Mouse (Mus musculus) kidney, postnatal 25 days (tissue): Measurements from ENCODE around the gene Zfp963.

Experiments used
- DNase-seq, 2 experiments: peaks; one replicate each; pipeline ENCODE4 v3.0.0; 2021; ENCODE audit warnings: mixed read lengths in 2 of 2

The Zfp963 gene

DNA sequence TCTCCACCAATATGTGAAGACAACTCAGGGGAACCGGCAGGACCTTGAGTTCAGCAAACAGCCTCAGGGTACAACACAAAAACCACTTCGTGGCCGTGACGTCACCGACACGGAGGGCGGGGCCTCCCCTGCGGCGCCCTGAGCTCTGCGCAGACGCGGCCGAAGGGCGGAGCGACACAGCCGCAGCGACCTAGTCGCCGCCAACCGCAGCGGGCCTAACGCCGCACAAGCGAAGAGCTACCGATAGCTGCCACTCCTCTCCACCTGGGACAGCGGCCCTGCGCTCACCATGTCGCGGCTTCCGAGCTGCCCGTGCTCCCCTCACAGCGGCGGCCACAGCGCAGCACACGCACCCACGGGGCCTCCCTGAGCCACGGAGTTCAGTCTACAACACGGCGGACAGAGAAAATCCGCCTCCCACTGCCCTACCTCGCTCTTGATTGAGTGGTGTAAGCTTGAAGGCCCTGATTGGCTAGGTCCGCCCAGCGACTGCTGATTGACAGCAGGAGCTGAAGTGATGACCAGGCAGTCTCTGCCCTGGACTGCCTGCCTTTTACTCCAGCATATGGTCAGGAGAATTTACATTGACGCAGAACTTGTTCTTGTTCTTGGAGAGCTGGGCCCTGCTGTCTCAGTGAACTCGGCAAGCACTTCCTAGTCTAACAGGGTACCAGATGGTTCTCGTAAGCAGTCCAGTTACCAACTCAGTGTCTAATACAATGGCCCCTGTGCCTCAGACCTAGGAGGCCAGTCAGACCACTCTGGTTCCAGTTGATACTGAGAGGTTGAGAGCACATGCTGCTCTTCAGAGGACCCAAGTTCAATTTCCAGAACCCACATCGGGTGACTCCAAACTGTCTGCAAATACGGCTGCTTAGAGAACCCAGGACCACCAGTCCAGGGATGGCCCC, at the start of gene Zfp963:
TSS of gene Zfp963 (minus strand) at position 427 of the 911 bp plus-strand sequence.
- DNase-seq: peak; percentile 96 to 97

DNA sequence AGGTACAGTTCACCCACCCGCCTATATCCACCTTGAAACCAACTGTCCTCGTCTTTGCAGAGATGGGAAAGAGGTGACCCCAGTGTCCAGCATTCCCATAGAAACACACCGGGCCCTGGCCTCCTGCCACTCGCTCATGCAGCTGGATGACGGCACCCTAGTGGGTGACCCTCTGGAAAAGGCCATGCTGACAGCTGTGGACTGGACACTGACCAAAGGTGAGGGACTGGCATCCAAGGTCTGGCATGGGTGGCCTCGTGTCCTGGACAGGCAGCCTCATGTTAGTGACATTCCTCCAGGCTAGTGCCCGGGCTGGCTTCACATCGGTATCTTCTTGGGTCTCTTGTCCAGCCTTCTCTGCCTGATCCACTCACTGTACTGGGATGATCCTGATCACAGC, 49.5 kb upstream of the Zfp963 start:
- DNase-seq: peak in 1 of 2 experiments; percentile 31

DNA sequence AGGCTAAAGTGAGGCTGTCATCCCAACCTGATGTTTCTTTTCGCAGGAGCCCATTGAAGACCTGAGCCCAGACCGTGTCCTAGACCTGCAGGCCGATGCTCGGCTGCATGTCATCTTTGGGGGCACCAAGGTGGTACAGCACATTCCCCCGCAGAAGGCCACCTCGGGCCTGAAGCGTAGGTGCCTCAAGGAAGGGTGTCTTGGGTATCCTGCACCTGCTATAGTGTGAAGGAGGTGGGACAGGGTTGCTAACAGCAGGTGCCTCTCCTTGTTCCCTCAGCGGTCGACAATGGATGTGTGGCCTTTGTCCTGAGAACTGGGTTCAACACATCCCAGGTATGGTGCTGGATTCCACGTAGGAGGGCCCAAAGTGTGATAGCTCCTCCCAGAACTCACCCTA, 47.9 kb upstream of the Zfp963 start:
- peak in 1 of 2 experiments; percentile 28 for DNase-seq

DNA sequence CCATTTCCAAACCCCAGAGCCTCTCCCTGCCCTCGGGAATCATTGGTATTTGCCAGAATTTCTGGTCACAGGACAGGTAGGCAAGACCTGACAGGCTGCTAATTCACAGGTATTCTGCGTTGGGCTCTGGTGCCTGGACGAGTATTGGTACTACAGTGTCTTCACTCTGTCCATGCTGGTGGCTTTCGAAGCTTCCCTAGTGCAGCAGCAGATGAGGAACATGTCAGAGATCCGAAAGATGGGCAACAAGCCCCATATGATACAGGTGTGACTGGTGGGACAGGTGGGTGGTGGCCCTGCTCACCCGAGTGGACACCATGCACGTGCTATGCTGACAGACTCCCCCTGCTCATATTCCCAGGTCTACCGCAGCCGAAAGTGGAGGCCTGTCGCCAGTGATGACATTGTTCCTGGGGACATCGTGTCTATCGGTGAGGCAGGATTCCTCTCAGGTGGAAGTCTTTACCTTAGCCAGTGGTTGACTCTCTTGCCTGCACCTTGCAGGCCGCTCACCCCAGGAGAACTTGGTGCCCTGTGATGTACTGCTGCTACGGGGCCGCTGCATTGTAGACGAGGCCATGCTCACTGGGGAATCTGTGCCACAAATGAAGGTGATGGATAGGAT, 47.1 kb upstream of the Zfp963 start:
- DNase-seq: peak in 1 of 2 experiments; percentile 28

DNA sequence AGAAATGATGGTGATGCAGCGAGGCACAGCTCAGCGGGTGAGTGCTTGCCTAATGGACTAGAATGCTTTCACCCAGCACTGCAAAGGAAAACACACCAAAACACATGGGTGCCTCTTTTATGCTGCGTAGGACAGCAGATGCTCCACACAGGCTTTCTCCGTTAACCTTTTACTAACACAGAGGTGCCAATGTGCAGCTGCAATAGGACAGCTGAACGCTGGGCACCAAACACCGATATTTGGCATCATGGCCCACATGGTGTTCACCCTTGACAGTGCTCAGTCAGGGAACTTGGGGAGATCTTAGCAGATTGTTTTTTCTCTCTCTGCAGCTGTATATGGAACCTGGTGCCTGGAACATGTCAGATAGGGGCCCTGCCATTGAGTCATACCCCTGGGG, 45.1 kb upstream of the Zfp963 start:
- DNase-seq: no peak

DNA sequence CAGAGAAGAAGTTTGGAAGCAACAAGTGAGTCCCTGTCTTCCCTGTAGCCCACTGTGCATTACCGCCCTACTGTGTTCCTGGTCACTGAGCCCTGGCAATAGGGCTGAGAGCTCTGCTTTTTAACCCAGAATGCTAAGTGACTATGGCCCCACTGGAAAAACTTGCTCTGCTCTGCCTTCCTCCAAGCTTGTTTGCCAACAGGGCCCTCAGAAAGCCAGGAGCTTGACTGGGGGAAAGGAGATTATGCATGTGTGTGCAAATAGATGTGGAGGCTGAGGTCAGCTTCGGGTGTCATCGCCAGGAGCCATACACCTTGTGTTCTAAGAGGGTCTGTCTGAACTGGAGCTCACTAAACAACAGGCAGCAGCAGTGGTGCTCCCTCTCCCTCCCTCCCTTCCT, 44.3 kb upstream of the Zfp963 start:
- no peak for DNase-seq

DNA sequence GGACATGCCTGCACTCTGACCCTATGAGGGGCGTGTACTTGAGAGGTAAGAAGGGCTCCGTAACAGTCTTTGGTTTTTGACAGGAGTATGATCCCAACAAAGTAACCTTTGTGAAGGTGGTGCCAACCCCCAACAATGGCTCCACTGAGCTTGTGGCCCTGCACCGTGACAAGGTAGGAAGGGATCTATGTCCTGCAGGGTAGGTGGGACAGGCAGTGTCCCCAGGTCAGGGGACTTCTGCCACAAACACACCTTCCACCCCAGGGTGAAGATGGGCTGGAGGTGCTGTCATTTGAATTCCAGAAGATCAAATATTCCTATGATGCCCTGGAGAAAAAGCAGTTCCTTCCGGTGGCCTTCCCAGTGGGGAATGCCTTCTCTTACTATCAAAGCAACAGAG, 43.9 kb upstream of the Zfp963 start:
- peak in 1 of 2 experiments; percentile 28 for DNase-seq

DNA sequence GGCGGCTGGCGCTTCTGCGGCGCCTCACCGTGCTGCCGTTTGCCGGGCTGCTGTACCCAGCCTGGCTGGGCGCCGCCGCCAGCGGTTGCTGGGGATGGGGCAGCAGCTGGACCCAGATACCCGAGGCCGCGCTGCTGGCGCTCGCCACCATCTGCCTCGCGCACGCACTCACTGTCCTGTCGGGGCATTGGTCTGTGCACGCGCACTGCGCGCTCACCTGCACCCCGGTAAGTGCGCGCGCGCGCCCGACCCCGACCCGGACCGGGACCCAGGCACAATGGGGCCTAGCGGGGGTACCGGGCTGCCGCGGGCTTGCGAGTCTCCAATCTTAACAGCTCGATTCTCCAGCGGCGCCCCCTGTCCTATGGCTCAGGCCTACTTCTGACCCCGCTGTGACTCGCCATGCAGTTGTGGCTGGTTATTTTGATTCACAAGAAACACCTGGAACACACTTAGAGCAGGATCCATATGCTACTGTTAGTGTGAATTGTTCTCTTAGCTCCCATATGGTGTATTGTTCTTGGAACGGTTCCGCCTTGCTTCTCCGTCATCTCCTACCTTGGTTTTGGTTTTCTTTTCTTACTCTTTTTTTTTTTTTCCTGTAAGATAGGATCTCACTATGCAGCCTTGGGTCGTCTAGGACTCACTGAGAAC, 41.8 kb upstream of the Zfp963 start:
- peak; percentile 40 to 73 for DNase-seq

DNA sequence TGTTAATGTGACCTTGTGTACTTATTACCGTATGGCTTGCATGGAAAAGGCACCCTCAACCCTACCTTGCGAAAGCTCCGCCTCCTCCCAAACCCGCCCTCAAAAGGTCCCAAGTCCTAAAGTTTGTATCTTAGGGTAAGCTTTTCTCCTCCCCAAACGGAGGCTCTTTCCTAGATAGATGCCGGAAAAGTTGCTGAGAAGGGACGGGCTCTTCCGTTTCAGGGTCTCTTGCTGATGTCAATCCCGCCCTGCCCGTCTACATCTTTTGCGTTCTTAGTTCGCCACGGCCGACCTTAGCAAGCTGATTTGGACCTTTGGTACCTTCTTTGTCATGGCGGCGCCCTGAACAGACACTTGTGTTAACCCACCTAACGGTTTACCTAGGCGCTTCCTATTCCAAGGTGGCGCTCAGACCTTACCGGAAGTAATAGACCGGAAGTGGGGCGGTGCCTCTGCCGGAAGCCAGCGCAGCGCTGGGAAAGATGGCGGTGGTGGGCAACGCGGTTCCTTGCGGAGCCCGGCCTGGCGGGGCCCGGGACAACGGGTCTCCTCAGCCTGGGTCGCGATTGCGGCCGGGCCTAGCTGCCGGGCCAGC, 41.1 kb upstream of the Zfp963 start, which contains the start of the genes Atp13a1 and Zfp866:
TSS of gene Atp13a1 (plus strand) at position 391 of the 595 bp plus-strand sequence.
TSS of gene Zfp866 (minus strand) at position 406 of the 595 bp plus-strand sequence.
- DNase-seq: peak; percentile 92 to 93

DNA sequence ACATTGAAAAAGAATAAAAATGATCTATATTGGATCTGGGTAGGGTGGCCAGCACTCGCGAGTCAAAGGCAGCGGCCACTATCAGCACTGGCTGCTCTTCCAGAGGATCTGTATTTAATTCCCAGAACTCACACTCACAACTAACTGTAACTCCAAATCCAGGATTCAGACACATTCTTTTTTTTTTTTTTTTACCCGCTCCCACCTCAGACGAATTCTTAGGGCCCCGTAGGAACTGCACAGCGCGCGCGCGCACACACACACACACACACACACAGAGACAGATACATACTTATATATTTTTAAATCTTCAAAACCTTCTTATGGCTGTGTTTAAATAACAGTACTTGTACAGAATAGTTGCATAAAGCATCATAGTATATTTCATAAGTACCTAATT, 40.6 kb upstream of the Zfp963 start:
- DNase-seq: peak in 1 of 2 experiments; percentile 21

DNA sequence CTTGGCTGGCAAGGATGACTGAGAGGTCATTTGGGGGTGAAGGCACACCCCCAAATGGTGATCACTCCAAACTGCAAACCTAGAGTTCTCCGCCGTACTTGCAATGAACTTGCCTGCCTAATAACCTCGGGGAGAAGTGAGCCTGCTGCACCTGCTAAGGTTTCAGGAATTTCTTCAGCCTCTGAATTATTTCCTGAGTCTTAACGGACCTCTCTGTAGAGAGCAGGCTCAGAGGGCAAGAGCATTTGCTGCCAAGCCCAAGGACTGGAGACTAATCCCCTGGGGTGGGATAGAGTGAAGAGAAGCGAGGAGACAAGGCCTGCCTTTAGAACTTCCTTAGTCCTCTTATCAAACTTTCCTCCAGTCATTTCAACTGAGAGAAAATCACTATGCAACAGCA, 40.0 kb upstream of the Zfp963 start:
- DNase-seq: peak in 1 of 2 experiments; percentile 35

DNA sequence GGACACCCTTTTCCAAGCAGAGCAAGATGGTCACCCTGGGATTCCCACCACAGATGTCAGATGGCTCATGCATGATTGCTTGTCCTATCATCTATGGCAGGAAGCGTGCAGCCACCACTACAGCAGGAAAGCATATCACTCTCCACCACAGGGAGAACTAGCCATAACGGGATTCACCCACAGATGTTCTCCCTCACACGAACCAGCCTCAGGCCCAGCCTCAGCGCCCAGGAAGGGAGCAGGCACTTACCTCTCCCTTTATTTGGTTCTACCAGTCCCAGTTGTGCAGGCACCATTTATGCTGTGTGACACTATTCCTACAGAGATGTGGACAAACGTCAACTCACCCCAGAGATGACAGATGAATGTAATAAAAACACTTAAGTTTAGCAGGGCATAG, 39.3 kb upstream of the Zfp963 start:
- DNase-seq: no peak

DNA sequence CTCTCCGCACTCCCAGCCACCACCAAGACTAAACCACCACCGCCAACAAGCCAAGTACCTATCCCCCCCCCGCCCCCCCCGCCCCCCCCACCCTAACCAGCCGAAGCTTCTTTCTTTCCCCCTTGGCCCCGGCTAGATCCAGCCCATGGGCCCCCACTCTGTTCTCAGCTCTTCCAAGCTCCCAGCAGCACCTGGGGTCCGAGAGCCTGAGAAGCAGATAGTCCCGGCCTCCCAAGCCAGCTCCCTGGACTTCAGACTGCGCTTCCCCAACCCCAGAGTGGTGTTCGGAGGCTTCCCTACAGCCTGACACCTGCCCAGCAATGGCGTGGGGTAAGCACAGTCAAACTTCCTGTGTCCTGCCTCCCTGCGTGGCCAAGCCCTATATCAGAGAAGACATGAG, 27.3 kb upstream of the Zfp963 start:
- DNase-seq: no peak

DNA sequence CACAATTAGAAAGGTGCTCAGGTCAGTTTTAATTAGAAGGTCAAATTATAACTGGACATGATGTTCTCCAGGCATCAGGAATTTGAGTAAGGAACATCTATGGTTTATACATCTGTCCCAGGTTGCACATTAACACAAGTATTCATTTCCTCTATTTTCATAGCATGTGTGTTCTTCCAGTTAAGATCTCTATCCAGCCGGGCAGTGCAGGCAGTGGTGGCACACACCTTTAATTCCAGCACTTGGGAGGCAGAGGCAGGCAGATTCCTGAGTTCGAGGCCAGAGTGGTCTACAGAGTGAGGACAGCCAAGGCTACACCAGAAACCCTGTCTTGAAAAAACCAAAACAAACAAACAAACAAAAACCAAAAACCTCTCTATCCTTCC, 25.4 kb upstream of the Zfp963 start:
- DNase-seq: no peak

DNA sequence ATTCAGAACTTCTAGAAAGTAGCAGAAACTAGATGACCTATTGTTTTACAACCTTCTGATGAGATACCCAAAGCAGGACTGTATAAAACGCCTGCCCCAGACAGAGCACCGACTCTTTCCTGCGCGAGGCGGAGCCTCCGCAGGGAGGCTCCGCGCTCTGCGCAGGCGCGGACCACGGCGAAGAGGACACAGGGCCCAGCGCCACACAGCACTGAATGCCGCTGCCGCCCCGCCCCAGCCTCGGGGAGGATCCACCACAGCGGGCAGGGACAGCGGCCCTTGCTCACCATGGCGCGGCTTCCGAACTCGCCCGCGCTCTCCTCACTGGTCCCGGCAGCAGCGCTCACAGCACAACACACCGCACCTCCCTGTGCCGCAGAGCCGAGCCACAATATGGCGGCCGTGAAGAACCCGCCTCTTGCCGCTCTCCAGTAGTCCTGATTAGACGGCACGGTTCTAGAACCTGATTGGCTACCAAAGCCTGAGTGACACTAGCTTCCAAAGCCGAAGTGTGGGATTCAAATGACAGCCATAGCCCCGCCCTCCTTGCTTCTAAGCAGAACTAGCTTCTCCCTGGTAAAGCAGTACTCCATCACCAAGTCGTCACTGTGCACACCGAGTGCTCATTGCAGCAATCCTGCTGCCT, 24.9 kb upstream of the Zfp963 start, which contains the start of gene Gm20422:
TSS of gene Gm20422 (minus strand) at position 384 of the 646 bp plus-strand sequence.
- DNase-seq: peak; percentile 93 to 96

DNA sequence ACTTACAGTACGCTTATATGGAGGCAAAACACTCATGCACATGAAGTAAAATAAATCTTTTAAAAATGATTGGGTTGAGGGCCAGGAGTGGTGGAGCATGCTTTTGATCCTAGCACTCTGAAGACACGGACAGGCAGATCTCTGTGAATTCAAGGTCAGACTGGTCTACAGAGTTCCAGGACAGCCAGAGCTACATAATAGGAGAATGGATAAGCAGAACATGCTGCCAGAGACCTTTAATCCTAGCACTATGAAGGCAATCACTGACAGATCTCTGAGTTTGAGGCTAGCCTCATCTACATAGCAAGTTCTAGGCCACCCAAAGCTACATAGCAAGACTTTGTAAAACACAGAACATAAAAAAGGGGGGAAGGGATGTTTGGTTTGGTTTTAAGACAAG, 22.3 kb upstream of the Zfp963 start:
- no peak for DNase-seq

DNA sequence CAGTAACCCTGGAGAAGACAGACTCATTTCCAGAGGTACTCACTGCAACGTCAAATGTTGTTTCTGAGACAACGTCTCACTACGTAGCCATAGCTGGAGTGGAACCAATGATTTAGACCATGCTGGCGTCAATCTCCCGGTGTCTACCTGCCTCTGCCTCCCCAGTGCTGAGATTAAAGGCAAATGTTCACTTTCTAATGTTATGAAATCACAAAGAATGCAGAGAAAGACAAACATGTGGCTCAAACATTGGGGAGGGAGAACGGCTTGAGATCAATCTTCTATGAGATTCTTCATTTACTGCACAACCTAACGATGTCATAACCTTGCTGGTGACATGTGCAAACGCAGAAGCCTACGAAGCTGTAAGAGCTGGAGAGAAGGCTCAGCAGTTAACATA, 21.5 kb upstream of the Zfp963 start:
- no peak for DNase-seq

DNA sequence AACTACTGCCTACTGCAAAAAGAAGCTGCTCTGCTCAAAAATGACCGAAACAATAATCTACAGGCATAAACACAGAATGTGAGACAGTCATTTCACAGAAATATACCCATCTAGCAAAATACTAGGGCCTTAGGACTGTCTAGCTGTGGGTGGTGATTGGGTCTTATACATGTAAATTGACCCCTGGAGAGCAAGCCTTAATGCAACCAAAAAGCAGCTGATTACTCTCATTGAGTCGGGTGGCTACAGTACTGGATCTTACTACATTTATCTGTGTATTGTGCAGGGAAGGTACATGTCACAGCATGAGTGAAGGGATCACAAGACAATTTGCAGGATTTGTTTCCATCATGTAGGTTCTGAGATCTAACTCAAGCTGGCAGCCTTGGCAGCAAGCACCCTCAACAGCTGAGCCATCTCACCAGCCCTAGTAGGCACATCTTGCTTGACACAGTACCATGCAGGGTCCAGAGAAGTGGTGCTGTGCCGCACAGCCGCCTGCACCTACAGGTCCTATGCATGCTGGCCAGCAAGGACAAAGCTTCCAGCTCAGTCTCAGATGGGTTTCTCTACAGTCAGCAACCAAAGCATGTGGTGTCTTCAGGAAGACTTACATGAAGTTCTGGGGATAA, 12.2 kb upstream of the Zfp963 start:
- DNase-seq: no peak

DNA sequence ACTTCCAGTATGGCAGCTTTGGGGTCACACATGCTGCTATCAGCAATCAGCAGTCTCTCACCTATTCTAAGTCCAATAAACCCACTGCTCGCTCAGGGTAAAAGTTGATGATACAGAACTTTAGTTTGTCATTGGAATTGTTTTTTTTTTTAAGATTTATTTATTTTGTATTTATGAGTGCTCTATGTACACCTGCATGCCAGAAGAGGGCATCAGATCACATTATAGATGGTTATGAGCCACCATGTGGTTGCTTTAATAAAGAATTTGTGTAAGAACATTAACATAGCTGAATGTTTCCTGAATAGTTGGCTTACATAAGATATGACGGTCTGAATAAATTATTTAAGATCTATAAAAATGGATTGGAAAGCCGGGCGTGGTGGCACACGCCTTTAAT, 8.5 kb upstream of the Zfp963 start:
- DNase-seq: no peak

DNA sequence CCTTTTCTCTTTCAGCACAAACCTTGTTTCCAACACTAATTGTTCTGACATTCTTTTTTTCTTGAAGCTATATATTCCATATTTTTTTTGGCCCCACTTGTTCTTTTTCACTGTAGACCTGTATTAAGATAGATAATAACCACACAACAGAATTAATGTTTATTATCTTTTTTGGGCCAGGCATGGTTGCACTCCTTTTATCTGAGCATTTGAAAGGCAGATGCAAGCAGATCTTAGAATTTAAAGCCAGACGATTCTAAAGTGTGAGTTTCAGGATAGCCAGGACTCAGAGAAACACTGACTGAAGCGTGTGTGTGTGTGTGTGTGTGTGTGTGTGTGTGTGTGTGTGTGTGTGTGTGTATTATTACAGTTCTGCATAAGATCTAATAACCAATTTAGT, 2.7 kb upstream of the Zfp963 start:
- DNase-seq: no peak

DNA sequence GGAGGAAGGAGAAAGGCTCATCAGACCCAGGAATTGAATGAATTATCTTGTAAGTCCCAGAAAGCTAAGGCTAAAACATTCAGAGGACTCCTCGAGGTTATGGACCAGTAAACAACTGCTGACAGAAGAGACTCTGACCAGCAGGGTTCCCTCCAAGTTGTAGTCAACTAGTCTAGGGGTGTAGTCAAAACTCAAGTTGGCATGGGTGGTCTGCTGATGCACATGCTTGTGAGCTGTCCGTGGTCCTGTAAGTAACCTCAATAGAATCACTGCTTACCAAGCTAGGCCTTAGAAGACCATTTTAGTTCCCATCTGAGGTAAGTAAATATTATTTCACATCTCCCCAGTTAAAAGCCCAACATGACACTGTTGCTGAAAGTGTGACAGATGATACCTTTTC, 8.5 kb downstream of the Zfp963 start:
- no peak for DNase-seq

DNA sequence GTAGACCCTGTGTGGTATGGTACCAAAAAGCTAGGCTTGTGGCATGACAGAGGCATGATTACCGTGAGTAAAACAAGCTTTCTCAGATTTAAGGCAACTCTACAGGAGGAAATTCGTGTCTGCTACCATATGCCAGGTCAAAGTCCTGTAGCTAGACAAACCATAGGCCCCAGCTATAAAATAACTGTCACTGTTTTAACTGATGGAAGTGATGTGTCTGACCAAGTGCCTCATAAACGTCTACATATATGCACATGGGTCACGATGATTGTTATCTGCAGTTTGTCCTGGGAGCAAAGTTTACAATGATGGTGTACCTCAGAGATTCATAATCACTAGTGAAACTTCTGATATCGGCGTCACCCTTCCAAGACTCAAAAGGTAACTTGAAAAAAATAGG, 9.0 kb downstream of the Zfp963 start:
- DNase-seq: no peak
